Mouse (Mus musculus): Measurements from ENCODE around the gene Med29. TPM values are rescaled to one million over a fixed set of nuclear protein-coding genes. Genes with fewer than 3 reads are reported as not detected.

Med29 gene
- polyA plus RNA-seq, 1 experiment, result 58.0 TPM

DNA sequence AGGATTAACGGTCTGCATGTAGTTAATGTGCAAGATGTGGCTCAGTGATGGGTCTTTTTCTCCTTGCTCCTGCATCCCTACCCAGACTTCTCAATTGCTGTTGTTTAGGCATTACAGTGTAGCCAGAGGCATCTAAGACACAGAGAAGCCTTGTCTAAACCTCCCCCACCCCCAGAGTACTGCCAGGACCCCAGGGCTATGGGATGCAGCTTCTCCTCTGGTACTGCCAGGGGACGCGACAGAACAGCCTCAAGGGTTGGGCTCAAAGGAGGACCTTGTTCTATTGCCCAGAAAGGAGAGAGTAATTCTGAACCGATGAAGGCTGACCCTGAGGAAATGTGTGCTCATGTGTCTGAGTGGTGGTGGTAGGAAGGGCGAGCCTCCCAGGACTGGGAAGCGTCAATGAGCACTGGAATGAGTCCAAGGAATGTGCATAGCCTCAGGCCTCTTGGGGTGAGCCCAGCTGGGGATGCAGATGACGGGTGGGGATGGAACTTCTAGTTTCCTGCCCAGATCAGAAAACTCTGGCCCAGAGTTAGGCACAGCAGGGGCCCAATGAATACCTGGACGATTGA lies 25.7 kb upstream of the Med29 start:
- TF ChIP-seq CTCF (IDR thresholded peaks at IDR 0.05; ENCODE audit: extremely low read depth, insufficient read length, insufficient replicate concordance, low read depth, low read length) (no peak), POLR2A (IDR thresholded peaks at IDR 0.05; ENCODE audit: low read depth, low read length) (no peak)
- H3K4me1 ChIP-seq (ENCODE audit: control insufficient read depth, insufficient read depth, insufficient read length, low read length), result no peaks in the 10 kb centered on the region
- no peaks in the 10 kb centered on the region for H3K27me3 ChIP-seq (ENCODE audit: control insufficient read depth, insufficient read depth, low read length)
- H3K36me3 ChIP-seq (ENCODE audit: control insufficient read depth, insufficient read depth, low read length), result peaks cover 37% of the 10 kb centered on the region
- 62% methylated on average over 8 of the region's 8 CpGs for WGBS
- no peak overlapping the region for H3K4me3 ChIP-seq (ENCODE audit: low read depth, low read length)
- no peak overlapping the region for H3K27ac ChIP-seq (ENCODE audit: insufficient read depth, low read depth, low read length)

DNA sequence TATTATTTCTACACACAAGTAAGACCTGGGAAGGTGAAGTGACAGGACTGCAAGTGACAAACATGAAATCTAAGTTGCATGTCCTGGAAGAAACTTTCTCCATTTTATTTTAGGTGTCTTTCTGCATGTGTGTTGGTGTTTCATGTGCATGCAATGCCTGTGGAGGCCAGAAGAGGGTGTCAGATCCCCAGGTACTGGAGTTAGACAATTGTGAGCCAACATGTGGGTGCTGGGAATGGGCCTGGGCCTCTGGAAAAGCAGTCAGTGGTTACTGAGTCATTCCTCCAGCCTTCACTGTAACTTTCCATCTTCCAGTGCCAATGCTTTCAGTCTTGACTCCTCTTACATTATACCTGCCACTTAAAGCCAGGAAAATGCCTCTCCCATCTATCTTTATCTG lies 24.9 kb upstream of the Med29 start:
- TF ChIP-seq CTCF (IDR thresholded peaks at IDR 0.05; ENCODE audit: extremely low read depth, insufficient read length, insufficient replicate concordance, low read depth, low read length), result no peak
- no peak for TF ChIP-seq POLR2A (IDR thresholded peaks at IDR 0.05; ENCODE audit: low read depth, low read length)
- H3K36me3 ChIP-seq (ENCODE audit: control insufficient read depth, insufficient read depth, low read length), result peaks cover 39% of the 10 kb centered on the region
- H3K27ac ChIP-seq (ENCODE audit: insufficient read depth, low read depth, low read length), result no peak overlapping the region
- no peaks in the 10 kb centered on the region for H3K4me1 ChIP-seq (ENCODE audit: control insufficient read depth, insufficient read depth, insufficient read length, low read length)
- no peaks in the 10 kb centered on the region for H3K27me3 ChIP-seq (ENCODE audit: control insufficient read depth, insufficient read depth, low read length)
- H3K4me3 ChIP-seq (ENCODE audit: low read depth, low read length), result no peak overlapping the region

DNA sequence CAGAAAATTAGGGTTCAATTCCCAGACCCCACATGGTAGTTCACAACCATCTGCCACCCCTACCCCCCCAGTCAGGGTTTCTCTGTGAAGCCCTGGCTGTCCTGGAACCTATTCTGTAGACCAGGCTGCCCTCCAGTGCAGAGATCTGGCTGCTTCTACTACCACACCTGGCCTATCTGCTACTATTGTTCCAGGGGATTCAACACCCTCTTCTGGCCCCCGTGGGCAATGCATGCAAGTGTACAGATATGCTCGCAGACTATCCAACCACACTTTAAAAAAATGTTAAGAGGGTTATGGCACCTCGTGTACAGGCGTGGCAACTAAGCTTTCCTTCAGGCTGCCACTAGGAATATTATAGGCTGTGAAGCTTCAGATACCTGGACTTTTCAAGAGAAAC lies 20.3 kb upstream of the Med29 start:
- Histone ChIP-seq H3K4me3 (ENCODE audit: low read depth, low read length) (no peak overlapping the region), H3K27ac (ENCODE audit: insufficient read depth, low read depth, low read length) (no peak overlapping the region), H3K4me1 (ENCODE audit: control insufficient read depth, insufficient read depth, insufficient read length, low read length) (peaks cover 10% of the 10 kb centered on the region), H3K27me3 (ENCODE audit: control insufficient read depth, insufficient read depth, low read length) (no peaks in the 10 kb centered on the region), H3K36me3 (ENCODE audit: control insufficient read depth, insufficient read depth, low read length) (peaks cover 31% of the 10 kb centered on the region)
- 51% methylated on average over 4 of the region's 4 CpGs for WGBS
- TF ChIP-seq CTCF (IDR thresholded peaks at IDR 0.05; ENCODE audit: extremely low read depth, insufficient read length, insufficient replicate concordance, low read depth, low read length), result no peak
- no peak for TF ChIP-seq POLR2A (IDR thresholded peaks at IDR 0.05; ENCODE audit: low read depth, low read length)

DNA sequence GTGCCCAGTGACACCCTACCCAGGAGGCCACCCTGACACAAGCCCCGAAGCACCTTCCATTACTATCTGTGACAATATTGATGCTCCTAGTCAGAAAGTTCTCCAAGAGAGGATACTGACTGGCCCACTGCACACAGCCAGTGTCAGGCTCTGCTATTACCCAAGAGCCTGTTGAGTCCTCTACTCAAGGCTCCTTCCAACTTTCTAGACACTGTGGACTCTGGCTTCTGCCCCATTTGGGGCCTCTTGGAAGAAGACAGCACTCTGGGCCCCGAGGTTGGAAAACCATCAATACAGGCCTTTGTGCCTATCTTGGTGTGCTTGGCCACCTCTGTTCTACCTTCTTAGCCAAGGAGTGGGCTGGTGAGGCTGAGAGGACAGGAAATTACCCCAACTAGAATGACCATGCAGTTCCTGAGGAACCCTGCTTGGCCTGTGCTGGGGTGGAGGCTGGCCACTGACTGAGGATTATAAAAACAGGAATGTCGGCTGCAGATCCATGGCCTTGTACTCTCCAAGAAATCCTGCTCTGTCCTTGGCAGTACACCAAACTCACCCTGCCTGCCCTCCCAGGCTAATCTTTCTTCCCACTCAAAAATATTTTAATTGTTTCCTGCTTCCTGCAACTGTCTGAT lies 18.4 kb upstream of the Med29 start:
- peak overlapping the region; percentile 62 for H3K27ac ChIP-seq (ENCODE audit: insufficient read depth, low read depth, low read length)
- H3K4me3 ChIP-seq (ENCODE audit: low read depth, low read length), result no peak overlapping the region
- TF ChIP-seq POLR2A (IDR thresholded peaks at IDR 0.05; ENCODE audit: low read depth, low read length) (no peak), CTCF (IDR thresholded peaks at IDR 0.05; ENCODE audit: extremely low read depth, insufficient read length, insufficient replicate concordance, low read depth, low read length) (no peak)
- 40% methylated on average over 3 of the region's 3 CpGs for WGBS
- H3K27me3 ChIP-seq (ENCODE audit: control insufficient read depth, insufficient read depth, low read length), result no peaks in the 10 kb centered on the region
- H3K4me1 ChIP-seq (ENCODE audit: control insufficient read depth, insufficient read depth, insufficient read length, low read length), result peaks cover 10% of the 10 kb centered on the region
- H3K36me3 ChIP-seq (ENCODE audit: control insufficient read depth, insufficient read depth, low read length), result peaks cover 46% of the 10 kb centered on the region

GRCm38 (mm10) chr7:28401942-28402341 lies 9.4 kb upstream of the Med29 start:
- Histone ChIP-seq H3K27ac (ENCODE audit: insufficient read depth, low read depth, low read length) (no peak overlapping the region), H3K36me3 (ENCODE audit: control insufficient read depth, insufficient read depth, low read length) (peaks cover 73% of the 10 kb centered on the region), H3K4me3 (ENCODE audit: low read depth, low read length) (no peak overlapping the region), H3K27me3 (ENCODE audit: control insufficient read depth, insufficient read depth, low read length) (no peaks in the 10 kb centered on the region), H3K4me1 (ENCODE audit: control insufficient read depth, insufficient read depth, insufficient read length, low read length) (no peaks in the 10 kb centered on the region)
- WGBS, result 66% methylated on average over 3 of the region's 3 CpGs
- TF ChIP-seq CTCF (IDR thresholded peaks at IDR 0.05; ENCODE audit: extremely low read depth, insufficient read length, insufficient replicate concordance, low read depth, low read length) (no peak), POLR2A (IDR thresholded peaks at IDR 0.05; ENCODE audit: low read depth, low read length) (no peak)

GRCm38 (mm10) chr7:28401030-28401429 lies 8.5 kb upstream of the Med29 start:
- H3K27ac ChIP-seq (ENCODE audit: insufficient read depth, low read depth, low read length), result no peak overlapping the region

GRCm38 (mm10) chr7:28398696-28399340 lies 6.3 kb upstream of the Med29 start:
- Histone ChIP-seq H3K36me3 (ENCODE audit: control insufficient read depth, insufficient read depth, low read length) (peaks cover 66% of the 10 kb centered on the region), H3K27ac (ENCODE audit: insufficient read depth, low read depth, low read length) (no peak overlapping the region), H3K4me1 (ENCODE audit: control insufficient read depth, insufficient read depth, insufficient read length, low read length) (peaks cover under 1% of the 10 kb centered on the region; the same call in 1 of the 2 replicates), H3K27me3 (ENCODE audit: control insufficient read depth, insufficient read depth, low read length) (no peaks in the 10 kb centered on the region), H3K4me3 (ENCODE audit: low read depth, low read length) (no peak overlapping the region)
- 89% methylated on average over 10 of the region's 10 CpGs for WGBS
- no peak for TF ChIP-seq CTCF (IDR thresholded peaks at IDR 0.05; ENCODE audit: extremely low read depth, insufficient read length, insufficient replicate concordance, low read depth, low read length)
- TF ChIP-seq POLR2A (IDR thresholded peaks at IDR 0.05; ENCODE audit: low read depth, low read length), result no peak

More at GRCm38 (mm10) chr7:28401030-28401429, 8.5 kb upstream of the Med29 start:
- H3K36me3 ChIP-seq (ENCODE audit: control insufficient read depth, insufficient read depth, low read length), result peaks cover 73% of the 10 kb centered on the region
- H3K4me1 ChIP-seq (ENCODE audit: control insufficient read depth, insufficient read depth, insufficient read length, low read length), result no peaks in the 10 kb centered on the region
- TF ChIP-seq POLR2A (IDR thresholded peaks at IDR 0.05; ENCODE audit: low read depth, low read length) (no peak), CTCF (IDR thresholded peaks at IDR 0.05; ENCODE audit: extremely low read depth, insufficient read length, insufficient replicate concordance, low read depth, low read length) (no peak)
- 100% methylated on average over 1 of the region's 1 CpGs for WGBS
- H3K4me3 ChIP-seq (ENCODE audit: low read depth, low read length), result no peak overlapping the region
- H3K27me3 ChIP-seq (ENCODE audit: control insufficient read depth, insufficient read depth, low read length), result no peaks in the 10 kb centered on the region

All from small intestine, adult 2 months (tissue).